Mouse (Mus musculus) CD4-positive, CD25-positive, alpha-beta regulatory T cell, adult 4 months (primary cell): ENCODE measurements around the gene Rasa1. TPM values are rescaled to one million over a fixed set of nuclear protein-coding genes. Genes with fewer than 3 reads are reported as not detected.

Experiments
- ATAC-seq: one replicate; pipeline ENCODE4 v1.8.0; 2017
- polyA plus RNA-seq, 2 experiments: library from polyadenylated mRNA; unstranded; fragments of 100-300 nt; shearing (Covaris generic); gene quantifications; one replicate each; pipeline ENCODE4 v1.2.1; 2017

Gene Rasa1
- polyA plus RNA-seq = 100 to 1,000 TPM in 1 of 2 experiments, 10 to 100 TPM in 1; 85.8 to 136 TPM

- ATAC-seq = peak; percentile 77
Observed at GRCm38 (mm10) chr13:85288843-85289713, at the start of gene Rasa1. Gene Rasa1, minus strand, starts transcription at chr13:85289130.

DNA sequence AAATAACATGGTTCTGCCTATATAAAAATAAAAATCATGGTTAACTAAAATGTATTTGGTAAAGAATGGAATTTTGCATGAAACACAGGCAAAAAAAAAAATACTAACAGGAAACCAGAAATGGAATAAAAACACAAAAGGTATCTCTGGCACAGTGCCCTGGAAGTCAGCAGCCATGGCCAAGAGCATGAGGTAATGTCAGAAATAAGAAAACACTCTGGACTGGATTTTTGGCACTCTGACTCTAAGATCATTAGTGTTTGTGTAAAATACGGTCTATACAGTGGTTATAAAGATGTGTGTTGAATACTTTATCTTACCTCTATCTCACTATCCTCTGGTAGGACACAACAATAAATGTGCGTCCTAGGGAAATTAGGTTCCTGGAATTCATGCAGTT lies 22.6 kb upstream of the Rasa1 start:
- ATAC-seq = no peak

- no peak for ATAC-seq
Observed at GRCm38 (mm10) chr13:85310968-85311367, 22.0 kb upstream of the Rasa1 start.

DNA sequence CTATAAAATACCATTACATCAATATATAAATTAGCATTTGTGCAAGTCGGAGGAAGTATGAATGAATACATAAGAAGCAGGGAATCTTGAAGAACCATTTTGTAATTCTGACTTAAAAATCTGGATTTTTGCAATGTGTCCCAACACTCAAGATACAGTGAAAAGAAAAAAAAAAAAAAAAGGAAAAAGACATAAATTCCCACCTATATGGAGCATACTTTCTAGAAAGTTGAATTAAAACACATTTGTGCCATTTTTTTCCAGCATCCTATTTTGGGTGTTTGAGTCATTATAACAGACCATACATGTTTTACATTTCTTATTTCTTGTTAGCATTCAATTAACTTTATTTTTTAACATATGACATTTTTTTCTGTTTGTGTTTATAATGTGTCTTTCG lies 21.6 kb upstream of the Rasa1 start:
- no peak for ATAC-seq

GRCm38 (mm10) chr13:85306039-85306438 lies 17.1 kb upstream of the Rasa1 start:
- ATAC-seq = no peak

- ATAC-seq = no peak
Observed at GRCm38 (mm10) chr13:85290651-85291050, 1.7 kb upstream of the Rasa1 start.

- ATAC-seq = no peak
Observed at GRCm38 (mm10) chr13:85288574-85288842, 422 bp downstream of the Rasa1 start.

DNA sequence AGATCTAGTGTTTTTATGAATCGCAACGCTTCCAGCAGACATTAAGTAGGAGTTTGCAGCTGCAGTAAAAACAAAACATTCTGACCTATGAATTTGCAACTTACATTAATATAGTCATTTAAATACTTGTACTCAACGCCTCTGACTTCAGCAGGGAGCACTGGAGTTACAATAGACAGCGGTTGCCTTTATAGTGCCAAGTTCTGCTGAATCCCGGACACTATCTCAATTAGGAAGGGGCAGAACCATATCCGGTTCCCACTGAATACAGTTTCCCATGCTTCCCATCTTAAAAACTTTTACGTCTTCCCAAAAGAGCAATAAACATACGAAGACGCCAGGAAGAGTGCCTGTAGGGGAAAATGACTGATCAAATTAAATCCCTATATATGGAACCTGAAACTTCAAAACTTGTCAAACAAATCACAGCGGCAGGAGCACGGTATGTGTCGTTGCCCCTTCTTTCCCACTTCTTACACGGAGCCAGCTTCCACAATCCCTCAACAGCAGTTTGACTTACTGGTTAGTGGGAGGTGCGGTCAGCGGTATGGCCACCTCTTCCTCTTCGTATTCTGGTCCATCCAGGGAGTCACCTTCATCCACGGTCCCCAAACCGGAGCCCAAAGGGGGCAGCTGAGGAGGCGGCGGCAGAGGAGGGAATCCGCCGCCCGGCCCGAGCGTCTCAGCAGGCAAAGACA lies 905 bp downstream of the Rasa1 start:
- ATAC-seq = no peak

DNA sequence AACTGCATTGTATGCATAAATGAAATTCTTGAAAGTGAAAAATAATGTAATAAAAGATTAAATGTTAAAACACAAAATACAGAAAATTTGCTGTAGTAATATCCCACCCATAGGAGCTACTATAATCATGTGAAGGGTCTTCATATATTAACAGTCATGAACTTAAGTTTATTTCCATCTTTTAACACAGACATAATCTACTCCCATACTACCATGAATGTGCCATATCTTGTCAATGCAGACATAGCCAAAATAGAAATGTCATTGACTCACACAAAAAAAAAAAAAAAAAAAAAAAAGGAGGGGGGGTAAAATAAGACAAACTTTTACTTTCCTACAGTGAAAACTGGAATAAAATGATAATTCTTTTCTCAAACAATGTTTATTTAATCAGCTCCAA lies 6.3 kb downstream of the Rasa1 start:
- ATAC-seq = no peak

DNA sequence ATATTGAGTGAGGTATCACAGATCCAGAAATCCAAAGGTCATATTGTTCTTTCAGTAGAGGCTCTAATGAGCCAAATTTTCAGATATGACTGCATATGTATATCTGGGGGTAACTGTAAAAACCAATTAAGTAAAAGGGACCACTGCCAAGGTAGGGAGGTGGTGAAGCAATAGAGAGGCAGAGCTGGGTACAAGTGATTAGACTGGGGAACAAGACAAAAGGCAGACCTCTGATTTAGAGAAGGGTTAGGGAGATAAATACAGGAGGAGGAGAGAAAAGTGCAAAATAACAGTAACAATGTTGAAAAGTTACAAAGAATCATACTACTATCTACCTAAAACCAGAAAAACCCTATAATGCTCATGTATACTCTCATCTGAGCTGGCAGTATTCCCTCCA lies 10.0 kb downstream of the Rasa1 start:
- no peak for ATAC-seq

GRCm38 (mm10) chr13:85274572-85274971 lies 14.4 kb downstream of the Rasa1 start:
- ATAC-seq = no peak

GRCm38 (mm10) chr13:85273788-85274187 lies 15.1 kb downstream of the Rasa1 start:
- ATAC-seq = no peak

GRCm38 (mm10) chr13:85238760-85239159 lies 50.2 kb downstream of the Rasa1 start:
- no peak for ATAC-seq

DNA sequence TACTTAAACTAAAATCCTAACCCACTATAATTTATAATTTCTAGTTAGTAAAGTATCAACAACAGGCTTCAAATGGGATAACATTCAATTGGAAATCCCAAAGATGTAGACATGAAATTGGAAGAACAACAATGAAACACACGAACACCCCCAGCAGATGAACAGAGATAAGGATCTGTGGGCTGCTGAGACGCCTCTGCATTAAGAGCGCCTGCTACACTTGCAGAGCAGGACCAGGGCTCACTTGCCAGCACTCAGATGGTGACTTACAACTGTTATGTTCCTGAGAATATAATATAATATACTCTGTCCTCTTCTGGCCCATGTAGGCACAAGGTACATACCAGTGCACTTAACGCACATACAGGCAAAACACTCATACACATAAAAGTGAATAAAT lies 70.3 kb downstream of the Rasa1 start:
- peak; percentile 36 for ATAC-seq

- ATAC-seq = no peak
Observed at GRCm38 (mm10) chr13:85210353-85210752, 78.6 kb downstream of the Rasa1 start.

- no peak for ATAC-seq
Observed at GRCm38 (mm10) chr13:85208656-85209055, 80.3 kb downstream of the Rasa1 start.

DNA sequence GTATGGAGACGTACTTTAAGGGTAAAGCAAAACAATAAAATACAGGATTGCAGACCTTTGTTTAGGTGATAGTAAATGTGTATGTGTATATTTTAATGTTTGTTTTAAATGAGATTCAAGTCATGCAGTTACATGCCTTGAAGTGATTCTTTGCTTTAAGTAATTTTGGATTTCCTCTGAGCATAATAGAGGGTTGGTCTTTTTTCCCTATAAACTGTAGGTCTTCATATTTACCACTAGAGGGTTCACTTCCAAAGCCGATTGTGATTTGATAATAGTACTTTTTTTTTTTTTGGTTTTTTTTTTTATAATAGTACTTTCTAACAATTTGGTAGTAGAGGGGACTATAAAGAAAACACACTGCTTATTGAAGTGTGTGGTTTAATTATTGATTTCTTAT lies 81.4 kb downstream of the Rasa1 start:
- ATAC-seq = peak; percentile 86

- ATAC-seq = no peak
Observed at GRCm38 (mm10) chr13:85191253-85191652, 97.7 kb downstream of the Rasa1 start.

DNA sequence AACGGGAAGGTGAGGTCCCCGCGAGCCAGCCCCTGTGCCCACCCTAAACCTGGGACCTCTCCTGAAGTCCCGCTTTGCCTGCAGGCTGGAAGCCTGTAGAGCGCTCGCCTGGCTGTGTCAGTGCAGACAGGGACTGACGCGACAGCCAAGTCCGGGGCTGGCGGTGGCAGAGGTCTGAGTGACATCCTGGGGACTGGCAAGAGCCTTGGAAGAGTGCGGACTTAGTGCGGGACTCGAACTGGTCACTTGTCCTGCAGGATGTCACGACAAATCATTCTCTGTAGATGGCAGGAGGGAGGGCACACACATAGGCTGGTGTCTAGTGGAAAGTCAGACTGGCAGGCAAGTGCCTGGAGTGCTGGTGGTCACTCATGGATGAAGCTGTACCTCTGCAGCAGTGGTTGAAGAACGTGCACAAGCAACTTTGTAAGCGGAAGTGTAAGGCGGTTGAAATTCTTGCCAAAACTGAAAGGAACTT lies 99.2 kb downstream of the Rasa1 start:
- ATAC-seq = peak; percentile 46

DNA sequence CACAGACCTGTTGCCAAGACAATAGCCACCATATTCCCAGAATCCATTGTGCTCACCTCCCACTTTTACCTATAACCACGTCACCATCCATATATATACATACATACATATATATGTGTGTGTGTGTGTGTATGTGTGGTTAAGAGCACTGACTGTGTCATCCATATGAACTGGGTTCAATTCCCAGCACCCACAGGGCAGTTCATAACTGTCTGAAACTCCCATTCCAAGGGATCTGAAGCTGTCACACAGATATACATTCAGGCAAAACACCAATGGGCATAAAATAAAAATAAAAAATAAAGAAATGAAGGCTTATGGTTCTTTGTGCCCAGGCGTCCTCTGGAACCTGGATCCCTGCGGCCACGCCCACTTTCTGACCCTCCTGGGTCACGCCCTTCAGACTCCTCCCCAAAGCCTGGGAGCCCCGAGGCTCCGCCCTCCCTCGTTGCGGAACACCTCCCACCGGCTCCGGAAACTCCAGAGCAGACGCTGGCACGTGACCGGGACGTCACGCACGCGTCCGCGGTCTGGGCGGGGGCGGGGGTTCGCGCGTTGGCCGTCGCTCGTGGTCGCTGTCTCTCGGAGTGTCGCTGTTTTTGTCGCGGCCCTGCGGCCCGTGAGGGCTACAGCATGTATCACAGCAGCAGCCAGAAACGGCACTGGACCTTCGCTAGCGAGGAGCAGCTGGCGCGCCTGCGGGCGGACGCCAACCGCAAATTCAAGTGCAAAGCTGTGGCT lies 99.9 kb downstream of the Rasa1 start, which contains the start of gene Ccnh:
Gene Ccnh (plus strand): TSS at position 506 of the 741 bp plus-strand sequence.
- ATAC-seq = peak; percentile 96
